Mouse (Mus musculus) erythroblast, embryonic 14.5 days (primary cell): ENCODE measurements around the gene Parva.

Experiments
- GATA1 ChIP-seq: IDR thresholded peaks from 2 replicates; pipeline ENCODE4 v1.6.1; 2012; ENCODE audit warnings: low read length, inconsistent platforms, mixed read lengths
- TAL1 ChIP-seq: IDR thresholded peaks from 3 replicates; pipeline ENCODE4 v1.6.1; 2012; ENCODE audit warnings: low read length, inconsistent platforms, mixed read lengths

DNA sequence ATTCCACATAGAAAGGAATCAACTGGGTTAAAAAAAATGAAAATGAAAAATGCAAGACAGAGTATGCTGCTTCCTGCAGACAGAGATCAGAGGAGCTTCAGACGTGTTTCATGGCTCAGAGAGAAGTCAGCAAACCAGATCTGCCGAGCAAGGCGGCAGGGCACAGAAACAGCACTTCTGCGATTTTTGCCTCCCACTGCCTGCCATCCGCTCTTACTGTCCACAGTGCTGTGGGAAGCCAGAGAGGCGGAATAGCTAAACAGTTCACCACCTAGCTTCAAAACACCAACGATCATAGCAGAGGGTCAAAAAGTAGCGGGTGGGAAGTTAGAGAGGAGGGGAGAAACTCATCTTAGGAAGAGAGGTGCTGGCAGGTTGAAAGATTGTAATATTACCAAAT, 84.0 kb downstream of the Parva start:
- TF ChIP-seq TAL1 (no peak), GATA1 (no peak)
